Mouse (Mus musculus) urinary bladder, postnatal 14 days (tissue): Measurements from ENCODE around the gene Rpa2.
A peak's percentile ranks its signal among the peaks of the same experiment; 100 is the strongest.
"Not testable (repeated sequence)": the region's sequence is repeated elsewhere in the genome, so short reads cannot be mapped to it uniquely, and the experiment has no call there.

Experiments
- DNase-seq: peaks from one replicate; pipeline ENCODE4 v3.0.0; 2021; ENCODE audit warnings: low spot score

The Rpa2 gene

DNA sequence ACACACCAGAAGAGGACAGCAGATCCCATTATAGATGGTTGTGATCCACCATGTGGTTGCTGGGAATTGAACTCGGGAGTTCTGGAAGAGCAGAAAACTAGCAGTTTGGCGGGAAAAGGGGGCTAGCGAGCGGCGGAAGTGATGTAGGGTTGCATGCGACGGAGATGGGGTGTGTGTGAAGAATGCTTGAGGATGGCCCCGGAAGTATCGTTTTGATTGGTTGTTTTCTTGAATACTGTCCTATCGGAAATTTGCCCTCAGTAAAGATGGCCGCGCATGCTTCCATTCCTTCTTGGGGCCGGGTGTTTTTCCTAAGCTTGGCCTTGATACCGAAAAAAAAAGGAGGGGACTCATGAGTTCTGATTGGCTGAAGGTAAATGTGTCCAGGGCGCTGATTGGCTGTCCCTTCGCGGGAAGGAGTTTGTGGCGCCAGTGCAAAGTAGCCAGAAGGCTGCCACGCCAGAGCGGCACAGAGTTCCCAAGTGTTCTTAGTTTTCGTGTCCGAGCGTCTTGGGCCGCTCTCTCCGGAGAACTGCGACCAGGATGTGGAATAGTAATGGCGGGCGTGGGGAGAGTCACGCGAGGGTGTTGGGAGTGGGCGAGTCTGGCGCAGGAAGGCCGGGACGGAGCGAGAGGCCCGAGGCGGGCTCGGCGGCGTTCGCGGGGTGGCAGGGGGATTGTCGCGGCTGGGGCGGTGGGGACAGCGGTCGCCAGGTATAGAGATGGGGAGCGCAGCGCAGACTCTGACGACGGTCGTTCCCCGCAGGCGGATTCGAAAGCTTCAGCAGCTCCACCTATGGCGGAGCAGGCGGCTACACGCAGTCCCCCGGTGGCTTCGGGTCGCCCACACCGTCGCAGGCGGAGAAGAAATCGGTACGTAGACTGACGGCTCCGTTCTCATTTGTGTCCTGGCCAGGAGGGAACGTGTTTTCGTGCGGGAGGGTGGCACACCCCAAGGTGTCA lies at the start of gene Rpa2:
TSS of gene Rpa2 (plus strand) at position 419 of the 963 bp plus-strand sequence.
- DNase-seq, result peak; percentile 99

DNA sequence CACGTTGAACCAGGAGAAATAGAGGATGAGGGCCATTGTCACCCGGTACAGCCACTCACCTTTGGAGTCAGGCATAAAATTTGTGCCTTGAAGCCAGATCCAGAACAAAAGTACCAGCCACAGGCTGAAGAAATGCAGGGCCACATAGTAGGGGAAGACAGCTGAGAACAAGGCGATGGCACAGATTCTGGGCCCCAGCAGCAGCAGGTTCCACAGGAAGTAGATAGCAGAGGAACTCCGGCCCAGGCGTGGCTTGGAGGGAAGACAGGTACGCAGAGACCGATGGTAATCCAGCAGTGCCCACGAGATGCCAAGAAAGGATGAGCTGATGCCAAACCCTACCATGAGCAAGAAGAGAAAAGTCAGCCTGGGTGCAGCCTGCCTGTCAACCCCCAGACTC lies 39.9 kb upstream of the Rpa2 start:
- no peak for DNase-seq

DNA sequence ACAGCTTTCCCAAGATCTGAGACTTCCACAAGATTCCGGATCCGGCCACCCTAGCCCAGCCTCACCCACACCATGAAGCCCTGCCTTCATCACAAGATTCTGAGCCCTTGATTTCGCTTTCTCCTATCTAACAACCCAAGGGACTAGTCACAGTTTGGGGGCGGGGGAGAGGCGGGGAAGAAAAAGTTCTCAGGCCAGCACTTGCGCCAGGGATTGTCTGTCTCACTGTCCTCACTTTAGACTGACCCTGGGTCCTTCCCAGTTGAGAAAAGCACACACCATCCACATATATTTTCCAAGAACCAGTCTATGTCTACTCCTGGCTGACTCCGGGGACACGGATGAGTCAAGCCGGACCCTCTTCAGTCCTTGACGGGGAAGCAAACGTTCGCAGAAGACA lies 36.5 kb upstream of the Rpa2 start:
- DNase-seq, result no peak

GRCm38 (mm10) chr4:132732148-132732684 lies 35.9 kb upstream of the Rpa2 start, which contains the start of gene Xkr8:
TSS of gene Xkr8 (minus strand) at chr4:132732546.
- peak; percentile 95 for DNase-seq

GRCm38 (mm10) chr4:132733071-132733770 lies 34.9 kb upstream of the Rpa2 start:
- no peak for DNase-seq

DNA sequence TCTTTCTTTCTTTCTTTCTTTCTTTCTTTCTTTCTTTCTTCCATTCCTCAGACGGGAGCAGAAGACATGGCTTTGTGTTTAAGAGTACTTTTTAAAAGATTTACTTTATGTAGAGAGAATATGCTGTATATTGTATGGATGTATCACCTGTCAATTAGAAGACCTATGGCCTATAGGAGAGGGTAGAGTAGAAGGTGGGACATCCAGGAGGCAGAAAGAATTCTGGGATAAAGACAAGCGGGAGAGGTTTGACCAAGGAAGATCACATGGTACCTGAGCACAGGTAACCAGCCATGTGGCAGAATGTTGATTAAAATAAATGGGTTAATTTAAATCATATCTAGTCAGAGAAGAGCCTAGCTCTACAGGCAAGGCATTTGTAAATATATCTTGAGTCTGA lies 33.4 kb upstream of the Rpa2 start:
- DNase-seq, result no peak

- DNase-seq, result no peak
Measured at GRCm38 (mm10) chr4:132735389-132735788, 32.7 kb upstream of the Rpa2 start.

GRCm38 (mm10) chr4:132735894-132736293 lies 32.2 kb upstream of the Rpa2 start:
- DNase-seq, result no peak

- not testable (repeated sequence) for DNase-seq
Measured at GRCm38 (mm10) chr4:132737154-132737553, 31.0 kb upstream of the Rpa2 start.

GRCm38 (mm10) chr4:132741491-132741890 lies 26.6 kb upstream of the Rpa2 start:
- DNase-seq, result no peak

DNA sequence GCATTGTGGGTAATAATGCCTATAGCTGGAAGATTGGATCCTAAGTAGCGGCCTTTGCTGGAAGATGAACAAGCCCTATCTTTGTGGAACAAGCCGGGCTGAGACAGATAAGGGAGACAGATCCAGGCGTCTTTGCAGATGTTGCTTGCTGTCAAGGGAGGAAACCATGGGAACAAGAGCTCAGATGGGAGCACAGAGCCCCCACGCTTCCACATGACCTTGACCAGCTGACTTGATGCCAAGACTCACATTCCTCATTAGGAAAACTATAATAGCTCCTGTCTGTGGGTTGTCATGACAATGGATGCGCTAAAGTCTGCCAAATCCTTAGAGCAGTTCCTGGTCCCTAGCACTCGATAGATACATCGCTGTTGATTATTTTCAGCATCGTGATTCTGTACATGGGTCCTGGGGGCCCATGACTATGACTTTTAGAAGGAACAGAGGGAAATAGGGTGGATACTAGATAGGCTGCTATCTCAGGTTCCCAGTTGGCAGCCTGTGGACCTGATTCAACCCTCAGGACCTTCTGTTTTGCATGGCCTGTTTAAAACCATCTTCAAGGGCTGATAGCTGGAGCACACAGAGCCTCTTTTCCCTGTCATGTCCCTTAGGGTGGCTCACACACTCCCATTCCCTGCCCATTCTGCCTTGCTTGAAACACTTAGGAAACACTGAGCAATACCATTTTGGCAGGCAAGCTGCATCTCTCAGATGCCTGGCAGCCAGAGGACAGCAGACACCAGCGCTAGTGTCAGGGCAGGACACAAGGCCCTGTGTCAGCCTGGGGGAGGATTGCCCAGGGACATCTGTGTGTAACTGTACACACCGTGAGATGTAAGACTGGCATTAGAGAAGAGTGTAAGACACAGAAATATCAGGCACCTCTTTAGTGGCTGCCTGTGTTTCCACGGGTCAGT lies 23.9 kb upstream of the Rpa2 start:
- no peak for DNase-seq

GRCm38 (mm10) chr4:132746911-132747517 lies 21.1 kb upstream of the Rpa2 start:
- DNase-seq, result no peak

- peak; percentile 22 for DNase-seq
Measured at GRCm38 (mm10) chr4:132747664-132748259, 20.4 kb upstream of the Rpa2 start.

GRCm38 (mm10) chr4:132748778-132749177 lies 19.4 kb upstream of the Rpa2 start:
- DNase-seq, result no peak

GRCm38 (mm10) chr4:132749258-132749982 lies 18.7 kb upstream of the Rpa2 start:
- no peak for DNase-seq

DNA sequence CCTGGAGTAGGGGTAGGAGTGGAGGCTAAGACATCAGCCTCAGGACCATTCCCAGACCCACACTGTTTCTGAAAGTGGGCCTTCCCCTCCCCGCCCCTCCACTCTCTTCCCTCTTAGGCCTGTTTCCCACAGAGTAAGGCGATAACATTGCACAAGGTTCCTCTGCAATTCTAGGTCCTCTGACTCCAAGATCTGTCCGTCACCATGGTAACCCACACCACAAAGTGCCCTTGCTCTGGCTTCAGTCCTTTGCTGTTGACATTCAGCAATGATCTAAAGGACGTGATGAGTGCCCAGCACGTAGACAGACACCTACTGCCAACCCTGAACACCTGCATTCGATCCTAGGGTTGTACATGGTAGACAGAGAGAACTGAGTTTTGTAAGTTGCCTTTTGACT lies 15.1 kb upstream of the Rpa2 start:
- DNase-seq, result no peak

DNA sequence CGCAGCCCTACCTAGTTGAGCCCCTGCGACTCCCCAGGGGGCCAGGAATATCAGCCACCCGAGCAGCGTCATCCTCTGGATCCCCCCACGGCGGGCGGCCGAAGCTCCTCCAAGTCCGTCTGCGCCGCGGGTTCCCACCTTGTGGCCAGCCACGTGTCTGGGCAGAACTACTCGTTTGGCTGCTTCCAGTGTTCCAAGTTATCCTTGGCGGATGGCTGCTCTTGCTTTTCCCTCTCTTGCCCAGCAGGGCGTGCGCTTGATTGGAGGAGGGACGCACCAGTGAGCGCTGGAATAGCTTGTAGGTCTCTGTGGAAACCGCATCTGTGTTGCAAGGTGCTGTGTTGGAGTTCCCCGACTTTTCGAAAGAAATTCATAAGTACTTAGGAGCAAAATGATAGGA lies 11.2 kb upstream of the Rpa2 start, which contains the start of gene Smpdl3b:
TSS of gene Smpdl3b (minus strand) at position 279 of the 400 bp plus-strand sequence.
- peak; percentile 81 for DNase-seq

- no peak for DNase-seq
Measured at GRCm38 (mm10) chr4:132757633-132758351, 10.3 kb upstream of the Rpa2 start.

- DNase-seq, result no peak
Measured at GRCm38 (mm10) chr4:132760296-132760695, 7.8 kb upstream of the Rpa2 start.
